Mouse (Mus musculus) gastrocnemius, postnatal 36 days (tissue): ENCODE measurements around the gene Hoxc6. TPM values are rescaled to one million over a fixed set of nuclear protein-coding genes. Genes with fewer than 3 reads are reported as not detected.

Experiments used
- DNase-seq, 2 experiments: peaks; one replicate each; pipeline ENCODE4 v3.0.0; 2022
- intact Hi-C: fragments of 180-260 bp; cut with DNase I; formaldehyde crosslinking; loops from one replicate; pipeline ENCODE4 v1.15.1; 2025
- total RNA-seq, 2 experiments: library from RNA; stranded (reverse); gene quantifications; 2 replicates each; pipeline ENCODE4 v1.2.3; 2021

Gene Hoxc6
- total RNA-seq, 2 experiments from 2014 or later: 6.8 to 7.0 TPM

DNA sequence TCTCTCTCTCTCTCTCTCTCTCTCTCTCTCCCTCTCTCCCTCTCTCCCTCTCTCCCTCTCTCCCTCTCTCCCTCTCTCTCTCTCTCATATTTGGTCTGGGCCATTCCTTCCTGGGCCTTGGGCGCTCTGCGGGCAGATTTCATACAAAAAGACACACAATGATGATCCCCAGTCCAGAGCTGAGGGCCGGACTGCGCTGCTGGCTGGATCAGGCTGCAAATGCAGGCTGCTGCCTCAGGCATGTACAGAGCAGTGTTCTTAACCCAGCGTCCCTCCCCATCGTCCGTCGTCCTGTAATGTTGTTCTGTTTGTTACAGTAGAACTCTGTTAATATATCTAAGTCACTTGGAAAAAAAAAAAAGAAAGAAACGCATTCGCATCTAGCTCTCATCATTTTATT is 13.5 kb upstream of the Hoxc6 start:
- DNase-seq: no peak
- intact Hi-C loops: no loop called here

DNA sequence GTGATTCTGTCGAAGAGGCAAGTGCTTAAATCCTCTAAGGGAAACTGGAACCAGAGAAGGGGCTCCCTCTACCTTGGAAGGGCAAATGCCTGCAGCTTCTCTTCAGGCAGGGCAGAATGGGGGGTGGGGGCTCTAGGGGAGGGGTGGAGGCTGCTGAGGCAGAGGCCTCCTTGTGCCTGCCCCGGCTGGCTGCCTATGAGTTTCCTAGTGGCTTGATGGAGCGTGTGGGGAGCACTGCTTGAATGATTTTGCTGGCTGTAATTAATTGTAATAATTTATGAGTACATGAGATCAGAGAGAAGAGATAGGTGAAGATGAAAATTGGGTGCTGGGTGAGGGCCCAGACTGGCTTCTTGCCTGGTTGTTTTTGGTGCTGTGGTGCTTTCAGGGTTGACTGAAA is 13.1 kb upstream of the Hoxc6 start:
- DNase-seq: no peak
- intact Hi-C loops: no loop called here

GRCm38 (mm10) chr15:102987124-102987833 is 10.8 kb upstream of the Hoxc6 start:
- intact Hi-C loops: loop anchor here (2.0 kb wide), 2 partner anchors 136 to 186 kb away; no protein-coding TSS in a partner anchor
- peak; percentile 91 to 96 for DNase-seq

DNA sequence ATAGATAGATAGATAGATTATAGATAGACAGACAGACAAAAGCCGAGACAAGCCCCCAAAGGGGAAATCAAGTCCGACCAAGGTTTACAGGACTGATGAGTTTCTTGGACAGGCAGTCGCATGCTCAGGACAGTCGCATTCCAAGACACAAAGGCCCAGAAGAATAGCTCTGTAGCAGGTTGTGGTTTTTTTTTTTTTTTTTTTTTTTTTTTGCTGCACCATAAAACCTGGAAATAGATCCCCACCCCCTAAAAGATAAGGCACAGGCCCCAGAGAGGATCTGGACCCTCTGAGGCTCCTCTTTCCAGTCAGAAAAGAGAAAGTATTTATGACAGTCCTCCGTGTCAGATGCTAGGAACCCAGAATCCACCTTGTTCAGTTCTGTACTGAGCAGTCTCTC is 10.0 kb upstream of the Hoxc6 start:
- no peak for DNase-seq
- intact Hi-C loops: no loop called here

DNA sequence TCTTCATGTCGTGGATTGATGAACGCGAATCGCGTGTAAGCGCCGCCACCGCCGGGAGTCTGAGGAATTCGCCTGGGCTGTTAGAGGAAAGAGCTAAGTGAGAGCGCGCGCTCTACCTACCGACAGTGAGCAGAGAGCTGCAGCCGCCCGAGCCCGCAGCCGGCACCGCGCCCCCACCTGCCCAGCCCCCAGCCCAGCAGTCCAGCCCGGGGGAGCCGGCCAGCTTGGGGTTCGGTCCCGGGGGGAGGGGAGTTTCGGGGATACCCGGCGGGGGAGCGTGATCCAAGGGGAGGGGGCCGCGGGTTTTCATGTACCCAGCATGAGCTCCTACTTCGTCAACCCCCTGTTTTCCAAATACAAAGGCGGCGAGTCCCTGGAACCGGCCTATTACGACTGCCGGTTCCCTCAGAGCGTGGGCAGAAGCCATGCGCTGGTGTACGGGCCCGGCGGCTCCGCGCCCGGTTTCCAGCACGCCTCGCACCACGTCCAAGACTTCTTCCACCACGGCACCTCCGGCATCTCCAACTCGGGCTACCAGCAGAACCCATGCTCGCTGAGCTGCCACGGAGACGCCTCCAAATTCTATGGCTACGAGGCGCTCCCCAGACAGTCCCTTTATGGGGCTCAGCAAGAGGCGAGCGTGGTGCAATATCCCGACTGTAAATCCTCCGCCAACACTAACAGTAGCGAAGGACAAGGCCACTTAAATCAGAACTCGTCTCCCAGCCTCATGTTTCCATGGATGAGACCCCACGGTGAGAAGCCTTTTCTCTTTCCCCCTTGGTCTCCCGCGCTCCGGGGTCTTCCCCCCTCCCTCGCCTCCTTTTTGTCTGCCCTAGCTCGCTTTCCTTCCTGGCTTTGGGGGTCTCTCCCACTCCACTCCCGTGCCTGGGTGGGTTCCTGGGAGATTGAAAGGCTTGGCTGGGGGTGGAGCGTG is 7.3 kb upstream of the Hoxc6 start, which contains the start of gene Hoxc8:
Gene Hoxc8, plus strand, starts transcription at position 147 of the 937 bp plus-strand sequence.
- intact Hi-C loops: no loop called here
- no peak for DNase-seq

GRCm38 (mm10) chr15:102991782-102992181 is 6.3 kb upstream of the Hoxc6 start:
- no peak for DNase-seq
- intact Hi-C loops: no loop called here

DNA sequence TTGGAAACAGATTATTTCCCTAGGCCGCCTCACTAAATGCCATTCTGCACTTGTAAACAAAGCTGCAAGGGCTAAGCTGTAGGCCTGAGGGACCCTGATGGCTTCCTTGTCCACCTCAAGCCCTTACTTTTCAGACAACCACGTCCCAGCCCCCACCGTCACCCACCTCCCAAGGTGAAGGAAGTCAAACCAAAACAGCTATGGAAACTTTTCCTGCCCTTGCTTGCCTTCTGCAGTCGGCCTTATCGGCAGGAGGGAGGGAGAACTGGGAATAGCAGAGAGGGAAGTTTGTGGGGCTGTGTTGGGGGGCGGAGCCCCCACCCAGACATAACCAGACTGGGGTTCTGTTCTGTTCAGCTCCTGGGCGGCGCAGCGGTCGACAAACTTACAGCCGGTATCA is 5.9 kb upstream of the Hoxc6 start:
- no peak for DNase-seq
- intact Hi-C loops: no loop called here

GRCm38 (mm10) chr15:102992863-102993262 is 5.2 kb upstream of the Hoxc6 start:
- intact Hi-C loops: no loop called here
- no peak for DNase-seq

DNA sequence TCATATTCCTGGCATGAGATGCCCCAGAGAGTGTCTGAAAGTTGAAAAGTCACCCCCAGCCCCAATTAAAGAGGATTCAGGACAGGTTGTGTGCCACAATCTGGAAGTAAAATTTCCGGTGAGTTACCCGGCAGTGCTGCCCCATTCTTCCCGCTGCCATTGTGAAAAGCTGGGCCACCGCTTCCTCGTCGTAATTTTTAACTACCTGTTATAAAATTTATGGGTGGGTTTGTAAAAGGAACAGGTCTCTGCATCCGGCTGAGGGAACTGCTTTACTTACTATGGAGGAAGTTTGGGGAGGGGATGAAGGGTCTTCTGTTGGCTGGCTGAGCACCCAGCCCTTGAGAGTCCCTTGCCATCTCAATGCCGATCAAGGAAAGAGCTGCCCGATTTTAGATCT is 1.5 kb upstream of the Hoxc6 start:
- intact Hi-C loops: no loop called here
- no peak for DNase-seq

- DNase-seq: no peak
- intact Hi-C loops: no loop called here
These were observed 626 bp upstream of the Hoxc6 start for GRCm38 (mm10) chr15:102997431-102997830.

DNA sequence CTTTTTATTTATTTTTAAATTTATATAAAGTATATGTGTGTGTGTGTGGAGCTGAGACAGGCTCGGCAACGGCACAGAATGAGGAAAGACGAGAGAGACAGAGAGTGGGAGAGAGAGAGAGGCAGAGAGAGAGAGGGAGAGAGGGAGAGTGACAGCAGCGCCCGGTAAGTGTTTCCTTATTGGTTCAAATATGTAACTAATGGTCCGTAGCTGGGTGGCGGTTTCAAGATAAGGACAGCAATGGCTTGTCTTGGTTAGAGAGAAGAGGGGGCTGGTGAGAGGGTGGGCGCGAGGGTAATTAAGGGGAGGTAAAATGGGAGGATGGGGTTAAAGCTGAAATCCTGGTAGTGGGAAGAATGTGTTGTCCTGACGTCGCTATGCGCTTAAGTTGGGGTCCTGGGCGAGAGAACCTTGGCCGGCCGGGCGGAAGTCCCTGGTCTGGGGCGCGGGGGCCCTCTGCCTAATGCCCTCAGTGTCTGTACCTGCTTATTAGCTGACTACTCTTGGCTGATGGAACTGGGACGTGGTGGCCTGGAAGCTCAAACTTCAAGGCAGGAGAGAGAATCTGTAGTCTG is 638 bp downstream of the Hoxc6 start:
- DNase-seq: no peak

GRCm38 (mm10) chr15:102999183-102999831 is 1.2 kb downstream of the Hoxc6 start:
- intact Hi-C loops: no loop called here
- DNase-seq: peak; percentile 84 to 86

More for the DNA sequence above, 638 bp downstream of the Hoxc6 start:
- intact Hi-C loops: no loop called here

DNA sequence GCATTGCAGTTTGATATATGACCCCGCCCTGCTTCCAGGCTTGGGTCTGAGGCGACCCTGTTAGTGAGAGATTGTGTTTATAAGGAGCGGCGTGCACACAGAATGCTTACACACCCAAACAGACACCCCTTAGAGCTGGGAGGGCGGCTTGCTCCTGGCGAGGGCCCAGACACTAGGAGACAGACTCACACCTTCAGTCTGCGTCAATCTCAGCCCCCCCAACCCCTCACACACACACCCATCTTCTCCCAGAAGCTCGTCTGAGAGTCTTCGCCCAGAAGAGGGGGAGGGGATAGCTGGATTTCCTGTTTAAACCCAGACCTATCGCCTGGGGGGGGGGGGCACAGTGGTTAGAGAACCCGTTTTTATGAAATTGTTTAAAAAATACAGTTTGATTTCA is 1.9 kb downstream of the Hoxc6 start:
- peak in 1 of 2 experiments; percentile 42 for DNase-seq
- intact Hi-C loops: no loop called here

- peak in 1 of 2 experiments; percentile 59 for DNase-seq
- intact Hi-C loops: no loop called here
These were observed 2.4 kb downstream of the Hoxc6 start for GRCm38 (mm10) chr15:103000501-103000901.

DNA sequence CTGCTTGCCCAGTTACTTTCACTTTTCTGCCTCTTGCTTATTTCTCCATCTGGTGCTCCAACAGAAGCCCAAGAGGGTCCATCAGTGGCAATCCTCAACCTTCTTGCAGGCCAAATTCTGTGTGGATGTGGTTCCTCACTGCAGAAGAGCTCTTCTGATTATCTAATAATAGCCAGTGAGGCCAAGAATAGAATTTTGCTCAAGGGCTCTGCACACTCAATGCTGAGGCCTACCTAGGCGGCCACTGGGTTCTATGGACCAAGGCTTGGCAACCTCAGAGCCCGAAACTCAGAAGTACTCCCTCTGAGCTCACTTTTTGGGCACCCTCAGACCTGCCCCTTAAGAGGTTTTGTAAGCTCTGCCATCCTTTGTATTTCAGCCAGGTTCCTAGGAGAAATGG is 3.3 kb downstream of the Hoxc6 start:
- DNase-seq: no peak
- intact Hi-C loops: no loop called here

GRCm38 (mm10) chr15:103002156-103002555 is 4.1 kb downstream of the Hoxc6 start:
- DNase-seq: peak in 1 of 2 experiments; percentile 44
- intact Hi-C loops: no loop called here

GRCm38 (mm10) chr15:103002821-103003448 is 4.9 kb downstream of the Hoxc6 start:
- intact Hi-C loops: no loop called here
- DNase-seq: no peak

GRCm38 (mm10) chr15:103005308-103005707 is 7.3 kb downstream of the Hoxc6 start:
- intact Hi-C loops: no loop called here
- DNase-seq: peak; percentile 56 to 59

- no peak for DNase-seq
- intact Hi-C loops: no loop called here
These were observed 7.7 kb downstream of the Hoxc6 start for GRCm38 (mm10) chr15:103005797-103006196.

DNA sequence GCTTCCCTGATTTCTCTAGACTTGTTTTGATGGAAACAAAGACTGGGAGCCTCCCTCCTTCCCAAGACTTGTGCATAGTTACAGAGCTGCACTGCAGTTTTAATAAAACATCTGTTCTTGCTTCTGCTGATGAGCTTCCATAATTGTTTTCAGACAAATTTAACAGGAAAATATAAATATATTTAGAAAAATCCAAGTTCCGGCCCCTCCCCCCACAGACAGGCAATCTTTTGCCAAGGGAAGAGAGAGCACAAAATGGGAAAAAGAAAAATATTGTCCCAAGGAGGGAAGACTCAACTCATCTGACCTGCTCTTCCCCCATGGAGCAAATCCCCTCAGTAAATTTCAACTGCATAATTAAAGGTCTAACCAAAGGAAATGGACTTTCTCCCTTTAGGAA is 8.3 kb downstream of the Hoxc6 start:
- intact Hi-C loops: no loop called here
- no peak for DNase-seq
